ENCODE assay signal across 8 mouse cellular contexts in genomic region chr4:34976331-34976778, GRCm38 (mm10).
A peak's percentile ranks its signal among the peaks of the same experiment; 100 is the strongest.
DNase-seq lines count a peak whose midpoint lies in the region; ATAC-seq and TF ChIP-seq lines count a peak whose summit lies in the region.

No protein-coding gene starts in this region.

- peaks cover 17% of the 10 kb centered on the region for H3K4me1 ChIP-seq in forebrain, embryonic 15.5 days
- H3K4me1 ChIP-seq in forebrain, embryonic 12.5 days, result peaks cover 11% of the 10 kb centered on the region; the same call in 1 of the 2 replicates
- peaks cover 25% of the 10 kb centered on the region for H3K4me1 ChIP-seq in lung, embryonic 15.5 days
- H3K4me1 ChIP-seq in lung, adult 2 months (ENCODE audit: control insufficient read depth, insufficient read depth, low read length), result peaks cover 4% of the 10 kb centered on the region
- peaks cover 24% of the 10 kb centered on the region for H3K4me1 ChIP-seq in heart, embryonic 15.5 days (replicated peaks)

- H3K4me2 ChIP-seq in forebrain, embryonic 15.5 days (replicated peaks), result no peak overlapping the region
- H3K4me2 ChIP-seq in forebrain, embryonic 12.5 days, result no peak overlapping the region
- peak overlapping the region; percentile 23 for H3K4me2 ChIP-seq in lung, embryonic 15.5 days
- H3K4me2 ChIP-seq in heart, embryonic 15.5 days, result peak overlapping the region; percentile 51

- no peak for DNase-seq in lung, adult 2 months
- DNase-seq in right cerebral cortex, adult 2 months (ENCODE audit: low spot score in 2 of 2), result peak; percentile 54 to 66
- DNase-seq in embryo, embryonic 10 days (ENCODE audit: low spot score), result no peak
- DNase-seq in spleen, adult 12 weeks (ENCODE audit: low spot score), result no peak

- H3K27me3 ChIP-seq in forebrain, embryonic 15.5 days, result no peaks in the 10 kb centered on the region
- no peaks in the 10 kb centered on the region for H3K27me3 ChIP-seq in forebrain, embryonic 12.5 days
- H3K27me3 ChIP-seq in lung, embryonic 15.5 days, result no peaks in the 10 kb centered on the region
- no peaks in the 10 kb centered on the region for H3K27me3 ChIP-seq in heart, embryonic 15.5 days

- TF ChIP-seq POLR2A in lung, adult 2 months (IDR thresholded peaks at IDR 0.05; ENCODE audit: borderline replicate concordance, extremely low read depth, low read depth, low read length), result no peak

- 0 out of 2 replicates have a peak, but pooled peaks have one; percentile 51 for ATAC-seq in forebrain, embryonic 15.5 days (replicated peaks)
- no peak for ATAC-seq in forebrain, embryonic 12.5 days (ENCODE audit: low FRiP score)
- peak; percentile 78; the same call in 1 of the 2 replicates for ATAC-seq in lung, embryonic 15.5 days (ENCODE audit: borderline replicate concordance, extremely low read depth, low FRiP score, low TSS enrichment)
- ATAC-seq in heart, embryonic 15.5 days (replicated peaks; ENCODE audit: insufficient number of reproducible peaks, insufficient read depth, low FRiP score, low read depth), result peak; percentile 82

- 74% methylated on average over 13 of the region's 13 CpGs for WGBS in forebrain, embryonic 15.5 days
- WGBS in forebrain, embryonic 12.5 days, result 93% methylated on average over 13 of the region's 13 CpGs
- 27% methylated on average over 13 of the region's 13 CpGs for WGBS in lung, embryonic 15.5 days
- 51% methylated on average over 13 of the region's 13 CpGs for WGBS in lung, adult 2 months
- 25% methylated on average over 13 of the region's 13 CpGs for WGBS in heart, embryonic 15.5 days

- no peak overlapping the region for H3K4me3 ChIP-seq in forebrain, embryonic 15.5 days
- H3K4me3 ChIP-seq in forebrain, embryonic 12.5 days (replicated peaks), result no peak overlapping the region
- no peak overlapping the region for H3K4me3 ChIP-seq in lung, embryonic 15.5 days
- no peak overlapping the region for H3K4me3 ChIP-seq in lung, adult 2 months (replicated peaks; ENCODE audit: extremely low read depth, low read depth, low read length)
- peak overlapping the region; percentile 7 for H3K4me3 ChIP-seq in heart, embryonic 15.5 days

- no peaks in the 10 kb centered on the region for H3K9me3 ChIP-seq in forebrain, embryonic 15.5 days
- no peaks in the 10 kb centered on the region for H3K9me3 ChIP-seq in forebrain, embryonic 12.5 days
- H3K9me3 ChIP-seq in lung, embryonic 15.5 days, result no peaks in the 10 kb centered on the region
- H3K9me3 ChIP-seq in heart, embryonic 15.5 days (replicated peaks), result no peaks in the 10 kb centered on the region

- peak overlapping the region; percentile 35; the same call in 1 of the 2 replicates for H3K27ac ChIP-seq in forebrain, embryonic 15.5 days (replicated peaks)
- no peak overlapping the region for H3K27ac ChIP-seq in forebrain, embryonic 12.5 days
- peak overlapping the region; percentile 39 for H3K27ac ChIP-seq in lung, embryonic 15.5 days
- H3K27ac ChIP-seq in heart, embryonic 15.5 days, result peak overlapping the region; percentile 86

- H3K9ac ChIP-seq in forebrain, embryonic 15.5 days (replicated peaks), result no peak overlapping the region
- H3K9ac ChIP-seq in forebrain, embryonic 12.5 days, result no peak overlapping the region
- no peak overlapping the region for H3K9ac ChIP-seq in lung, embryonic 15.5 days
- H3K9ac ChIP-seq in heart, embryonic 15.5 days, result no peak overlapping the region

- no peak for TF ChIP-seq CTCF in lung, adult 2 months (IDR thresholded peaks at IDR 0.05; ENCODE audit: insufficient read depth, low read length)

- no peaks in the 10 kb centered on the region for H3K36me3 ChIP-seq in forebrain, embryonic 15.5 days
- no peaks in the 10 kb centered on the region for H3K36me3 ChIP-seq in forebrain, embryonic 12.5 days (replicated peaks)
- H3K36me3 ChIP-seq in lung, embryonic 15.5 days, result no peaks in the 10 kb centered on the region
- H3K36me3 ChIP-seq in heart, embryonic 15.5 days, result no peaks in the 10 kb centered on the region

Comparison
In these comparisons a context has a peak if more than half of its experiments do, and no peak if none do; other contexts are left out.
1. H3K4me2 ChIP-seq: peak in lung, embryonic 15.5 days (single experiment) and heart, embryonic 15.5 days (single experiment); none in forebrain, embryonic 15.5 days (single experiment) and forebrain, embryonic 12.5 days (single experiment).
2. DNase-seq: peak in right cerebral cortex, adult 2 months (2 of 2); none in lung, adult 2 months (single experiment), embryo, embryonic 10 days (single experiment) and spleen, adult 12 weeks (single experiment).